Mouse (Mus musculus) bone marrow macrophage, adult 2 months (primary cell): ENCODE measurements around the gene Oser1. TPM values are rescaled to one million over a fixed set of nuclear protein-coding genes. Genes with fewer than 3 reads are reported as not detected.

ENCODE experiments used
- H3K27ac ChIP-seq: 2 replicates; pipeline ENCODE4 v1.5.1; 2012; ENCODE audit warnings: low read depth, low read length; ENCODE audit not compliant: insufficient read depth
- H3K4me1 ChIP-seq: 2 replicates; pipeline ENCODE4 v1.6.1; 2012; ENCODE audit warnings: low read length; ENCODE audit not compliant: control insufficient read depth, insufficient read depth
- H3K4me3 ChIP-seq: 2 replicates; pipeline ENCODE4 v1.5.1; 2012; ENCODE audit warnings: mild to moderate bottlenecking, low read length, moderate library complexity; ENCODE audit not compliant: insufficient read depth
- CTCF ChIP-seq: IDR thresholded peaks from 2 replicates; pipeline ENCODE4 v1.5.1; 2012; ENCODE audit warnings: low read depth, mild to moderate bottlenecking, low read length, moderate library complexity
- POLR2A ChIP-seq: IDR thresholded peaks from 2 replicates; pipeline ENCODE4 v1.6.1; 2012; ENCODE audit warnings: mild to moderate bottlenecking, low read depth, low read length, borderline replicate concordance
- polyA plus RNA-seq: library from polyadenylated mRNA; stranded (reverse); fragments of >200 nt; gene quantifications from 2 replicates; pipeline ENCODE4 v1.2.4, GENCODE M21; 2012; ENCODE audit not compliant: missing spikeins, insufficient read depth, insufficient read length

Gene Oser1
- polyA plus RNA-seq, 1 experiment, result 68.5 TPM

GRCm38 (mm10) chr2:163359253-163359652 lies 65.2 kb downstream of the Oser1 start:
- TF ChIP-seq CTCF, result no peak
- TF ChIP-seq POLR2A, result no peak
- H3K27ac ChIP-seq, result no peak overlapping the region
- no peak overlapping the region for H3K4me3 ChIP-seq
- H3K4me1 ChIP-seq, result no peaks in the 10 kb centered on the region; the same call in 1 of the 2 replicates

- H3K4me1 ChIP-seq, result no peaks in the 10 kb centered on the region; the same call in 1 of the 2 replicates
- H3K27ac ChIP-seq, result no peak overlapping the region
- TF ChIP-seq POLR2A (no peak), CTCF (no peak)
- H3K4me3 ChIP-seq, result no peak overlapping the region
Observed at GRCm38 (mm10) chr2:163358662-163359061, 65.8 kb downstream of the Oser1 start.

GRCm38 (mm10) chr2:163356113-163356840 lies 68.2 kb downstream of the Oser1 start:
- Histone ChIP-seq H3K27ac (no peak overlapping the region), H3K4me3 (no peak overlapping the region), H3K4me1 (no peaks in the 10 kb centered on the region; the same call in 1 of the 2 replicates)
- TF ChIP-seq CTCF (no peak), POLR2A (no peak)

Other genes starting within 250 kb of the Oser1 start
- gene Tox2, start 221.6 kb downstream of the Oser1 start, polyA plus RNA-seq, result 3.1 and 3.2 TPM in 2 replicates
- not detected in 2 replicates for gene Jph2, start 26.7 kb downstream of the Oser1 start, polyA plus RNA-seq
- gene Gdap1l1, start 13.8 kb upstream of the Oser1 start, polyA plus RNA-seq, result 0.63 and 0.89 TPM in 2 replicates
- gene Fitm2, start 47.9 kb upstream of the Oser1 start, polyA plus RNA-seq, result 2.0 and 2.6 TPM in 2 replicates
- gene R3hdml, start 67.6 kb upstream of the Oser1 start, polyA plus RNA-seq, result not detected in 2 replicates
- gene Hnf4a, start 82.1 kb upstream of the Oser1 start, polyA plus RNA-seq, result not detected in 2 replicates
- gene Ttpal, start 177.6 kb upstream of the Oser1 start, polyA plus RNA-seq, result 8.5 and 13.2 TPM in 2 replicates
- 1,486 and 1,613 TPM in 2 replicates for gene Serinc3, start 220.4 kb upstream of the Oser1 start, polyA plus RNA-seq
- gene Pkig, start 233.7 kb upstream of the Oser1 start, polyA plus RNA-seq, result 83.8 and 87.8 TPM in 2 replicates